Mouse (Mus musculus) CH12.LX (cell line): ENCODE results near the gene Tkfc. TPM values are rescaled to one million over a fixed set of nuclear protein-coding genes. Genes with fewer than 3 reads are reported as not detected.

Source experiments
- DNase-seq: peaks from one replicate; pipeline ENCODE4 v3.0.0-alpha.2; 2013; ENCODE audit errors: extremely low read depth
- H3K27ac ChIP-seq: 2 replicates; pipeline ENCODE4 v1.5.1; 2012; ENCODE audit warnings: low read depth, mild to moderate bottlenecking, control low read depth, moderate library complexity; ENCODE audit not compliant: insufficient read depth
- H3K27me3 ChIP-seq: replicated peaks from 2 replicates; pipeline ENCODE3; 2012; ENCODE audit warnings: inconsistent platforms
- H3K36me3 ChIP-seq, 2 experiments: replicated peaks in 1 of 2; 2 replicates each; pipeline versions ENCODE3 to v1.6.1; 2012; ENCODE audit warnings: inconsistent platforms in 1 of 2, low read length in 1 of 2, mild to moderate bottlenecking in 1 of 2, mixed read lengths in 1 of 2, moderate library complexity in 1 of 2; ENCODE audit not compliant: control insufficient read depth in 1 of 2, insufficient read depth in 1 of 2
- H3K4me1 ChIP-seq, 2 experiments: 2 replicates each; pipeline ENCODE4 v1.6.1; 2012; ENCODE audit warnings: inconsistent platforms in 1 of 2, moderate library complexity in 1 of 2; ENCODE audit not compliant: insufficient read depth in 2 of 2, control insufficient read depth in 1 of 2
- H3K4me2 ChIP-seq: 2 replicates; pipeline ENCODE4 v1.6.1; 2012; ENCODE audit warnings: low read depth, mild to moderate bottlenecking, control low read depth; ENCODE audit not compliant: poor library complexity, insufficient read depth, severe bottlenecking
- H3K4me3 ChIP-seq, 3 experiments: fragments of 150-350 bp in 1 of 3; sonication (generic) in 1 of 3; replicated peaks in 1 of 3; 2 replicates each; pipeline versions ENCODE3 to v1.5.1; 2011 to 2012; ENCODE audit warnings: low read depth in 2 of 3, low read length in 2 of 3, mild to moderate bottlenecking in 2 of 3, moderate library complexity in 2 of 3, control low read depth in 1 of 3, improper control_type of control experiment in 1 of 3, inconsistent platforms in 1 of 3, mixed read lengths in 1 of 3; ENCODE audit not compliant: poor library complexity in 1 of 3
- H3K79me2 ChIP-seq: replicated peaks from 2 replicates; pipeline ENCODE4 v1.6.1; 2012; ENCODE audit warnings: mild to moderate bottlenecking, moderate library complexity; ENCODE audit not compliant: control insufficient read depth, poor library complexity, insufficient read depth, severe bottlenecking; ENCODE audit errors: extremely low read depth
- H3K9ac ChIP-seq: 2 replicates; pipeline ENCODE4 v1.6.1; 2012; ENCODE audit warnings: low read depth, mild to moderate bottlenecking, control low read depth, moderate library complexity; ENCODE audit not compliant: insufficient read depth
- H3K9me3 ChIP-seq: replicated peaks from 2 replicates; pipeline ENCODE3; 2012; ENCODE audit warnings: low read length, inconsistent platforms, mixed read lengths
- BHLHE40 ChIP-seq: IDR thresholded peaks from 2 replicates; pipeline ENCODE4 v1.6.1; 2011; ENCODE audit warnings: mild to moderate bottlenecking, low read depth, low read length, improper control_type of control experiment
- CTCF ChIP-seq, 2 experiments: IDR thresholded peaks in 1 of 2; conservative IDR thresholded peaks in 1 of 2; 2 replicates each; pipeline ENCODE4 v1.5.1; 2011 to 2012; ENCODE audit warnings: low read depth in 2 of 2, low read length in 2 of 2, improper control_type of control experiment in 1 of 2, inconsistent platforms in 1 of 2, mild to moderate bottlenecking in 1 of 2, moderate library complexity in 1 of 2
- E2F4 ChIP-seq: IDR thresholded peaks from 2 replicates; pipeline ENCODE4 v1.6.1; 2011; ENCODE audit warnings: low read depth, low read length, improper control_type of control experiment; ENCODE audit not compliant: insufficient replicate concordance
- ELF1 ChIP-seq: IDR thresholded peaks from 2 replicates; pipeline ENCODE4 v1.6.1; 2014; ENCODE audit warnings: low read depth, mild to moderate bottlenecking, inconsistent platforms, low read length, improper control_type of control experiment
- EP300 ChIP-seq: IDR thresholded peaks from 2 replicates; pipeline ENCODE4 v1.6.1; 2011; ENCODE audit warnings: low read length, improper control_type of control experiment
- ETS1 ChIP-seq: conservative IDR thresholded peaks from 2 replicates; pipeline ENCODE4 v1.6.1; 2012; ENCODE audit warnings: low read depth, mild to moderate bottlenecking, inconsistent platforms, low read length, improper control_type of control experiment, moderate library complexity
- GABPA ChIP-seq: IDR thresholded peaks from 2 replicates; pipeline ENCODE4 v1.6.1; 2012; ENCODE audit warnings: low read depth, low read length, improper control_type of control experiment, inconsistent platforms; ENCODE audit not compliant: insufficient replicate concordance
- HCFC1 ChIP-seq: IDR thresholded peaks from 2 replicates; pipeline ENCODE4 v1.6.1; 2012; ENCODE audit warnings: low read depth, mild to moderate bottlenecking, inconsistent platforms, low read length, improper control_type of control experiment
- IRF4 ChIP-seq: IDR thresholded peaks from 2 replicates; pipeline ENCODE4 v1.6.1; 2014; ENCODE audit warnings: low read depth, mild to moderate bottlenecking, inconsistent platforms, low read length, improper control_type of control experiment
- JUND ChIP-seq: conservative IDR thresholded peaks from 2 replicates; pipeline ENCODE4 v1.6.1; 2011; ENCODE audit warnings: low read depth, low read length, improper control_type of control experiment
- KAT2A ChIP-seq: IDR thresholded peaks from 2 replicates; pipeline ENCODE4 v1.6.1; 2012; ENCODE audit warnings: low read length, improper control_type of control experiment, inconsistent platforms; ENCODE audit not compliant: insufficient replicate concordance
- MAFK ChIP-seq: IDR thresholded peaks from 2 replicates; pipeline ENCODE4 v1.6.1; 2011; ENCODE audit warnings: low read length, improper control_type of control experiment; ENCODE audit not compliant: insufficient replicate concordance
- MAX ChIP-seq: IDR thresholded peaks from 2 replicates; pipeline ENCODE4 v1.6.1; 2011; ENCODE audit warnings: low read length, improper control_type of control experiment
- MEF2A ChIP-seq: IDR thresholded peaks from 2 replicates; pipeline ENCODE4 v1.6.1; 2014; ENCODE audit warnings: low read depth, mild to moderate bottlenecking, inconsistent platforms, low read length, improper control_type of control experiment, borderline replicate concordance
- MYC ChIP-seq: IDR thresholded peaks from 2 replicates; pipeline ENCODE4 v1.6.1; 2011; ENCODE audit warnings: low read depth, mild to moderate bottlenecking, improper control_type of control experiment, low read length
- NELFE ChIP-seq: IDR thresholded peaks from 2 replicates; pipeline ENCODE4 v1.6.1; 2011; ENCODE audit warnings: low read depth, low read length, improper control_type of control experiment
- PAX5 ChIP-seq: IDR thresholded peaks from 2 replicates; pipeline ENCODE4 v1.6.1; 2012; ENCODE audit warnings: low read length, inconsistent platforms, mixed read lengths
- POLR2A ChIP-seq: IDR thresholded peaks from 2 replicates; pipeline ENCODE4 v1.6.1; 2011; ENCODE audit warnings: low read depth, mild to moderate bottlenecking, improper control_type of control experiment, low read length
- POLR2AphosphoS2 ChIP-seq: IDR thresholded peaks from 2 replicates; pipeline ENCODE4 v1.6.1; 2011; ENCODE audit warnings: low read depth, low read length, improper control_type of control experiment
- RAD21 ChIP-seq: IDR thresholded peaks from 2 replicates; pipeline ENCODE4 v1.6.1; 2011; ENCODE audit warnings: low read depth, mild to moderate bottlenecking, low read length, improper control_type of control experiment, moderate library complexity
- RCOR1 ChIP-seq: conservative IDR thresholded peaks from 2 replicates; pipeline ENCODE4 v1.6.1; 2012; ENCODE audit warnings: low read depth, mild to moderate bottlenecking, inconsistent platforms, low read length, improper control_type of control experiment
- SIN3A ChIP-seq: IDR thresholded peaks from 2 replicates; pipeline ENCODE4 v1.6.1; 2012; ENCODE audit warnings: low read length, improper control_type of control experiment, inconsistent platforms
- TBP ChIP-seq: conservative IDR thresholded peaks from 2 replicates; pipeline ENCODE4 v1.6.1; 2011; ENCODE audit warnings: low read depth, low read length, improper control_type of control experiment
- TCF12 ChIP-seq: IDR thresholded peaks from 2 replicates; pipeline ENCODE4 v1.6.1; 2014; ENCODE audit warnings: low read depth, mild to moderate bottlenecking, inconsistent platforms, low read length, improper control_type of control experiment
- USF1 ChIP-seq: IDR thresholded peaks from 2 replicates; pipeline ENCODE4 v1.6.1; 2014; ENCODE audit warnings: low read depth, mild to moderate bottlenecking, inconsistent platforms, low read length, improper control_type of control experiment
- USF2 ChIP-seq: conservative IDR thresholded peaks from 2 replicates; pipeline ENCODE4 v1.6.1; 2011; ENCODE audit warnings: low read depth, low read length, improper control_type of control experiment
- ZC3H11A ChIP-seq: IDR thresholded peaks from 2 replicates; pipeline ENCODE4 v1.6.1; 2012; ENCODE audit warnings: low read depth, mild to moderate bottlenecking, inconsistent platforms, low read length, improper control_type of control experiment
- ZKSCAN1 ChIP-seq: IDR thresholded peaks from 2 replicates; pipeline ENCODE4 v1.6.1; 2012; ENCODE audit warnings: low read depth, inconsistent platforms, low read length, improper control_type of control experiment, borderline replicate concordance
- ZMIZ1 ChIP-seq: IDR thresholded peaks from 2 replicates; pipeline ENCODE4 v1.6.1; 2012; ENCODE audit warnings: low read depth, mild to moderate bottlenecking, inconsistent platforms, low read length, improper control_type of control experiment
- ZNF384 ChIP-seq: IDR thresholded peaks from 2 replicates; pipeline ENCODE4 v1.6.1; 2012; ENCODE audit warnings: low read depth, low read length, improper control_type of control experiment, inconsistent platforms
- dilution Hi-C: fragments of 300-500 bp; cut with MboI; formaldehyde crosslinking; loops from 2 replicates; pipeline ENCODE4 v1.14.3; 2020; ENCODE audit warnings: low sequenced_read_pairs; ENCODE audit not compliant: extremely low pct_unique_long_range_greater_than_20kb, extremely low pct_ligation_motif_present
- in situ Hi-C: fragments of 300-500 bp; cut with MboI; formaldehyde crosslinking; loops from 3 replicates; pipeline ENCODE4 v1.14.3; 2019; ENCODE audit warnings: low sequenced_read_pairs, low pct_ligation_motif_present, low pct_unique_long_range_greater_than_20kb, mixed read lengths
- polyA plus RNA-seq: library from polyadenylated mRNA; unstranded; fragments of >175 nt; gene quantifications from 2 replicates; pipeline ENCODE4 v1.2.1, GENCODE M21; 2012; ENCODE audit warnings: low read depth; ENCODE audit not compliant: insufficient read length
- total RNA-seq, 2 experiments: library from RNA; depleted of rRNA; stranded (reverse); fragments of 300-350 nt in 1 of 2; fragments of >200 nt in 1 of 2; gene quantifications; 2 replicates each; pipeline ENCODE4 v1.2.3; 2012 to 2014

Tkfc gene
- total and polyA plus RNA-seq, 3 experiments, result 2.4 to 15.0 (median 11.0) TPM

DNA sequence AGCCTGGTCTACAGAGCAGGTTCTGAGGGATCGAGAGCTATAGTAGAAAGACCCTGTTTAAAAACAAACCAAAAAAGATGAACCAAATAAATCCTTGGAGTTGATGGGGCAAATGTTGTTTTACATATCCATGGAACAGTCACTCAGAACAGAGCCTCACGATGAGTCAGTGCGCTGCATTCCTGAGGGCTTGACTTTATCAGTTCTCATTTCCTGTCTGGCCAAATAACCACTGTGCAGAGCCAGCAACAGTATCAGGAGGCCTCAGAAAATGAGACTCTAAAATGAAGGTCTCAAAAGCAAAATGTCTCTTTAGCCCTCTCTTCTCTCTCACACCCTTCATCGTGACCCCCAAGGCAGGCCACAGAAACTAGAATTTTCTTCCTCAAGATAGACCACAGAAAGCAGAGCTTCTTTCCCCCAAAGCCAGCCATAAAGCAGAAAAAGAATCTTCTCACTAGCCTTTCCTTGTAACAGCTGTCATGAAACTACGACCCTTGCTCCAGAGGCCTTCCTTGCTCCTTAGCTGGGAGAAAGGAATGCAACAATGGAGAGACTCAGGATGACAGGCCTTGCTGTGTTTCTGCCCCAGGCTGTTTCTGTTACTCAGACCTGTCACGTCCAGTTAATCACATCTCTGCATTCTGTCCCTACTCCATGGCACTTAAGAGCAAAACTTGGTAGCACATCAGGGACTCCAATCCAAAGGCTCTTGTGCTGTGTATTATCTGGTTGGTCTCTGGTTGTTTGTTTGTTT is 43.7 kb downstream of the Tkfc start:
- Histone ChIP-seq H3K27me3 (no peaks in the 10 kb centered on the region), H3K4me1 (peaks cover 0 to 12% of the 10 kb centered on the region in 2 experiments; a peak in 2 of 4 replicates), H3K79me2 (no peaks in the 10 kb centered on the region), H3K27ac (no peak overlapping the region), H3K4me2 (no peak overlapping the region)
- dilution Hi-C loops, result no loop called here
- DNase-seq, result no peak
- in situ Hi-C loops, result loop anchor here (5.0 kb wide), 1 partner anchor 41 kb away; no protein-coding TSS in a partner anchor
- no peak for TF ChIP-seq E2F4
- TF ChIP-seq SIN3A, result no peak
- TF ChIP-seq BHLHE40, result no peak
- no peak for TF ChIP-seq CTCF (conservative IDR thresholded peaks at IDR 0.05 in 1 of 2, IDR thresholded peaks at IDR 0.05 in 1 of 2; ENCODE audit: low read depth in 2 of 2, low read length in 2 of 2)
- TF ChIP-seq USF1, result no peak
- no peak for TF ChIP-seq NELFE
- no peak for TF ChIP-seq RCOR1
- TF ChIP-seq POLR2A, result no peak
- no peak for TF ChIP-seq GABPA
- TF ChIP-seq ZC3H11A, result no peak
- TF ChIP-seq MEF2A, result no peak
- TF ChIP-seq MAFK, result no peak
- no peak for TF ChIP-seq IRF4
- TF ChIP-seq PAX5, result no peak
- no peak for TF ChIP-seq KAT2A
- no peak for TF ChIP-seq JUND
- TF ChIP-seq ETS1, result no peak
- no peak for TF ChIP-seq ZNF384
- no peak for TF ChIP-seq TBP
- TF ChIP-seq, all 38 proteins: peak for 0
- H3K4me3 ChIP-seq, result no peak overlapping the region
- no peaks in the 10 kb centered on the region for H3K9me3 ChIP-seq
- no peaks in the 10 kb centered on the region for H3K36me3 ChIP-seq
- no peak overlapping the region for H3K9ac ChIP-seq

DNA sequence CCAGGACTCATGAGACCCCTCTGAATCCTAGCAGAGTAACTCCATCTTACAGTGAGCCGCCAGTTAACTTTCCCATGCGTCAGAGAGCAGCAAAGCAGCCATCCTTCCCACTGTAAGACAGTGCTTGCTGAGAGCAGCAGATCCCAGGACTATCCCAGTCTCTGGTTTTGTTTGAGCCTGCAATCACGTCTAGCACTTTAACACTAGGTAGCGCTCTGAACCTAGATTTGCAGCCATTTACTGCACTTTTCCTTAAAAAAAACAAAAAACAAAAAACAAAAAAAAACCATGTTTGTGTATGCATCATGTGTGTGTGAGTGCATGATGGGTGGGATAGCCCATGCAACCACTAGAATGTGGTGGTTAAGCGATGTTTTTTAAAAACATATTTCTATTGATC is 45.3 kb downstream of the Tkfc start:
- no peak overlapping the region for H3K9ac ChIP-seq
- H3K4me2 ChIP-seq, result no peak overlapping the region
- H3K4me1 ChIP-seq, result peaks cover 2 to 17% of the 10 kb centered on the region in 2 experiments; a peak in 3 of 4 replicates
- peaks cover under 1% of the 10 kb centered on the region; the same call in 1 of the 2 replicates for H3K79me2 ChIP-seq
- no peak overlapping the region for H3K4me3 ChIP-seq
- no peak overlapping the region for H3K27ac ChIP-seq
- H3K9me3 ChIP-seq, result no peaks in the 10 kb centered on the region
- in situ Hi-C loops, result loop anchor here (5.0 kb wide), 1 partner anchor 42 kb away; no protein-coding TSS in a partner anchor
- DNase-seq, result no peak
- dilution Hi-C loops, result no loop called here
- H3K36me3 ChIP-seq, result no peaks in the 10 kb centered on the region
- H3K27me3 ChIP-seq, result no peaks in the 10 kb centered on the region
- TF ChIP-seq MAX, result no peak
- TF ChIP-seq JUND, result no peak
- no peak for TF ChIP-seq ZC3H11A
- no peak for TF ChIP-seq POLR2A
- TF ChIP-seq CTCF (conservative IDR thresholded peaks at IDR 0.05 in 1 of 2, IDR thresholded peaks at IDR 0.05 in 1 of 2; ENCODE audit: low read depth in 2 of 2, low read length in 2 of 2), result peak in 1 of 2 experiments; percentile 77; a peak in 2 of 4 replicates
- TF ChIP-seq ETS1, result no peak
- TF ChIP-seq MYC, result 0 out of 2 replicates have a peak, but pooled peaks have one; percentile 19
- no peak for TF ChIP-seq E2F4
- TF ChIP-seq USF2, result no peak
- TF ChIP-seq ZMIZ1, result no peak
- no peak for TF ChIP-seq BHLHE40
- no peak for TF ChIP-seq EP300
- no peak for TF ChIP-seq NELFE
- TF ChIP-seq HCFC1, result no peak
- TF ChIP-seq POLR2AphosphoS2, result no peak
- TF ChIP-seq RAD21, result peak; percentile 81
- TF ChIP-seq USF1, result no peak
- TF ChIP-seq TCF12, result no peak
- TF ChIP-seq ZKSCAN1, result peak; percentile 59; the same call in 1 of the 2 replicates
- no peak for TF ChIP-seq GABPA
- no peak for TF ChIP-seq SIN3A
- no peak for TF ChIP-seq MEF2A
- TF ChIP-seq ELF1, result no peak
